Mouse (Mus musculus) urinary bladder, postnatal 4 days (tissue): Measurements from ENCODE around the gene Nat8f6.
A peak's percentile ranks its signal among the peaks of the same experiment; 100 is the strongest.
"Not testable (repeated sequence)": the region's sequence is repeated elsewhere in the genome, so short reads cannot be mapped to it uniquely, and the experiment has no call there.

Source experiments
- DNase-seq, 2 experiments: peaks; one replicate each; pipeline ENCODE4 v3.0.0; 2021 to 2022; ENCODE audit warnings: low spot score in 2 of 2

Gene Nat8f6

DNA sequence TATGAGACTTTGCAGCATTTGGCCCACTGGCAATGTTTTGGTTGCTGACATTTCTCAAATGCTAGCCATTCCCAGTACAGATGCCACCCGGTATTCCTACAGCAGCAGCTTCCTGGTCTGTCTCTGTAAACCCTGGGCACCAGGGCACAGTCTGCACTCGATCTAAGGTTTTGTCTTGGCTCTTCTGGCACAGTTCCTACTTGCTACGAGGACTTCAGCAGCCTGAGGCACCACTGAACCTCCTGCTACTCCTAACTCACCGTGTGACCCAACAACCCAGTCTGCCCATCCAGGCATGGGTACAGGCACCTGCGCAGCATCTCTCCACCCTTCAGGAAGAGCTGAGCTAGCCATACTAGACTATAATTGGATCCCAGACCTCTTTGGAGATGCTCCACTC, 15.3 kb upstream of the Nat8f6 start:
- not testable (repeated sequence) for DNase-seq

DNA sequence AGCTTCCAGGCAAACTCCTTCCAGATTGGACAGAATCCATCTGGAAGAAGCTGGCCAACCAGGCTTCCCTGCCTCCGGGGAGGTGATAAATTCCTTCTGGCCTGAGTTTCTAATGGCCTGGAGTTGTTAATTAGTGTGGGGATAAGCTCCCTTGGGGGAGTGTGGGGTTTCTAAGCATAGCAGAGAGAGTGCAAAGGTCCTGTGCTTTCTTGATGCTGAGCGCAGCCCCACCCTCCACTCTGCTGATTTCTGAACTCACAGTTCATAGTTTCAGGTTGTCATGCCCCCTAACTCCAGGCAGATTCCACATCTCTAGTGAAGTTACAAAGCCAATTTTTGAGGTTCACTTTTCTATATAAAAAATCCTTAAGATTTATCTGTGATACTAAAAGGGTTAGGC, 14.3 kb upstream of the Nat8f6 start:
- not testable (repeated sequence) for DNase-seq

GRCm38 (mm10) chr6:85834504-85835100, 13.8 kb upstream of the Nat8f6 start:
- DNase-seq: not testable (repeated sequence)

- DNase-seq: no peak
Observed at GRCm38 (mm10) chr6:85831796-85832321, 11.1 kb upstream of the Nat8f6 start, which contains the start of gene Nat8. Gene Nat8 (minus strand): TSS chr6:85832082.

GRCm38 (mm10) chr6:85829462-85829861, 8.7 kb upstream of the Nat8f6 start:
- no peak for DNase-seq

- DNase-seq: no peak
Observed at GRCm38 (mm10) chr6:85825886-85826285, 5.1 kb upstream of the Nat8f6 start.

DNA sequence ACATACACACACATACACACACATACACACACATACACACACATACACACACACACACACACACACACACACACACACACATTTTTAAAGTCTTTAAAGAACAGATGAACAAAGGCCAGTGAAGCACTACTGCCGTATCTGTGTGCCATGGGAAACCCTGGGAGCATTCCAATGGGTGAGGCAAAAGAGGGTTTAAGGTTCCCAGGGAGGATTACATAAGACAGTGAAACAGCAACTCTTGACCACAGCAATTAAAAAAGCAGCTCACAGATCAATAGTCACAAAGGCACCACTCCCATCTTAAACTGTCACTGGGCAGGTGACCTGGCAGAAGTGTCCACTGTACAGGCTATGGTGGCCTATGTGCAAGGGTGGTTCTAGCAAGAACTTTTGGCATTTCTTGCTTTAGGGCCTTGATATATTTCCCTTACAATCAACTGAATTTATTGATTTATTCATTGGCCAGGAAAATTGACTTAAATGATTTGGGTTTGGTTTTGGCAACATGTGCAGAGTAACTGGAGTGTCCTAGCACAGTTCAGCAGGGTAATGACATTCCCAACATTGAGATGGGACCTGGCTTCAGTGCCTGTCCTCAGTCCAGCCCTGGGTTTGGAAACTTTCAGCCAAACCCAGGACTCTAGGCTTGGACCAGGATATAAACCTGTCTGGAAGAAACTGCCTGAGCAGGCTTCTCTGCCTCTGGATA, 2.8 kb upstream of the Nat8f6 start:
- no peak for DNase-seq

DNA sequence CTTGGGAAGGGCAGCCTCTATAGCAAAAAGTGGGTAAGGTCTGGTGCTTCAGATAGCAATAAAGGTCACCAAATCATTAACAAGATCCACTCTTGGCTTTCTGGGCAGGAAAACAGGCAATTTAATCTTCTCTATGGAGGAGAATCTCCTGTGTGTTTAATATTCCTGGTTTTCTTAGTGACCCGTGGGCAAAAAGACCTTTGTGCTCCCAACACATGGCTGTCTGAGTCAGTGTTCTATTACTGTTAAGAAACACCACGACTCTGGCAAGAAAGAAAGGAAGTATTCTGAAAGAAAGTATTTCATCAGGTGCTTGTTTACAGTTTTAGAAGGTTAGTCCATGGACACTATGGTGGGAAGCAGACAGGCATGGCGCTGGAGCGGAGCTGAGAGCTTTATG, 1.5 kb upstream of the Nat8f6 start:
- no peak for DNase-seq

- DNase-seq: no peak
Observed at GRCm38 (mm10) chr6:85818338-85818737, 2.4 kb downstream of the Nat8f6 start.

DNA sequence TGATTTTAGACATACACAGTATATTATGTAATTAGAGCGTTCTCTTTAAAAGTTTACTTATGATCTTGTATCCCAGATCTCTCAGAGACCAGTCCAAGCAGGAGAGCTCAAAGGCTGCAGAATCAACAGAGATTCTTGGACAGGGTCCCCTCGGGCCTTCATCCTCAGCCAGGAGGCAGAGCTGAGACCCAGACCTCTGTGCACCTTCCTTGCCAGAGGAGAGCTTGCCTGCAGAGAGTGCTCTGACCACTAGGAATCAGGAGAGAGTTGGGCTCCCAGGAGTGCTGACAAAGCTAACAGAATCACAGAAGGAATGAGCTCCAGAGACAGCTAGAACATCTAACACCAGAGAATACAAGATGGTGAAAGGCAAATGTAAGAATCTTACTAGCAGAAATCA, 7.4 kb downstream of the Nat8f6 start:
- no peak for DNase-seq

GRCm38 (mm10) chr6:85810942-85811537, 9.7 kb downstream of the Nat8f6 start:
- DNase-seq: not testable (repeated sequence)

DNA sequence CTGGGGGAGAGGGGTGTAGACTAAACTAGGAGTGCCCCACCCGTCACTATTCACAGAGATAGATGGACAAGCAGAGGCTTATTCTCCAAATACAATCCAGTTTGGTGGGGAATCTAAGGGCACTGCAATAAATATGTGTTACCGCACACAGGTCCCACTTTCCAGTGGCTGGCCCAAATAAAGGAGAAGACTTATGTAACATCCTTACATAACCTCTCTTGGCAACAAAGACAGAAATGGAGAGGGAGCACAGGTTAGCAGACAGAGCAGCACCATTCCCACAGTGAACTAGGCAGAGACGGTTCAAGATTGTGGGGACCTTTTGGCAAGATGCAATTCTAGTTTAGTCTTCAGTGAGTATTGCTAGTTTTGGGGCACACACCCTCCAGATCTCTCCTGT, 10.2 kb downstream of the Nat8f6 start:
- not testable (repeated sequence) for DNase-seq

GRCm38 (mm10) chr6:85809784-85810183, 11.0 kb downstream of the Nat8f6 start:
- DNase-seq: not testable (repeated sequence)

DNA sequence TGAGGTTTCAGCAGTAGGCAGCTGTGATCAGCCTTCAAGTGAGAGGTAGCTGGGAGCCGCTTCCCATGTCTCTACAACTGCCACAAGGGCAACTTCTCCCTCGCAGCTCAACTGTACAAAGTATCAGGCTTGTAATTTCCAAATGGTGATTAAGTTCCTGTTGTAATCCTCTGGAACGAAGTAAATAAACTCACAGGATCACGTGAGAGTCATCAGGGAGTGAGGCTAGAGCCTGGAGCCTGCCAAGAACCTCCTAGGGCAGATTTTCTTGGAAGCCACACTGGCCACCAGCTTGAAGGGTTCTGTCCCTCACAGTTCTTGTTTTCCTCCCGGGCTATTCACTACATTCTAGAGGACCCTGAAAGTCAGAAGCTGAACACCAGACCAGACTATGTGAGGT, 17.6 kb downstream of the Nat8f6 start:
- DNase-seq: not testable (repeated sequence)

- peak in 1 of 2 experiments; percentile 59 for DNase-seq
Observed at GRCm38 (mm10) chr6:85765532-85765931, 55.2 kb downstream of the Nat8f6 start, which contains the start of gene Nat8f3. Gene Nat8f3 (minus strand): TSS chr6:85765754.

DNA sequence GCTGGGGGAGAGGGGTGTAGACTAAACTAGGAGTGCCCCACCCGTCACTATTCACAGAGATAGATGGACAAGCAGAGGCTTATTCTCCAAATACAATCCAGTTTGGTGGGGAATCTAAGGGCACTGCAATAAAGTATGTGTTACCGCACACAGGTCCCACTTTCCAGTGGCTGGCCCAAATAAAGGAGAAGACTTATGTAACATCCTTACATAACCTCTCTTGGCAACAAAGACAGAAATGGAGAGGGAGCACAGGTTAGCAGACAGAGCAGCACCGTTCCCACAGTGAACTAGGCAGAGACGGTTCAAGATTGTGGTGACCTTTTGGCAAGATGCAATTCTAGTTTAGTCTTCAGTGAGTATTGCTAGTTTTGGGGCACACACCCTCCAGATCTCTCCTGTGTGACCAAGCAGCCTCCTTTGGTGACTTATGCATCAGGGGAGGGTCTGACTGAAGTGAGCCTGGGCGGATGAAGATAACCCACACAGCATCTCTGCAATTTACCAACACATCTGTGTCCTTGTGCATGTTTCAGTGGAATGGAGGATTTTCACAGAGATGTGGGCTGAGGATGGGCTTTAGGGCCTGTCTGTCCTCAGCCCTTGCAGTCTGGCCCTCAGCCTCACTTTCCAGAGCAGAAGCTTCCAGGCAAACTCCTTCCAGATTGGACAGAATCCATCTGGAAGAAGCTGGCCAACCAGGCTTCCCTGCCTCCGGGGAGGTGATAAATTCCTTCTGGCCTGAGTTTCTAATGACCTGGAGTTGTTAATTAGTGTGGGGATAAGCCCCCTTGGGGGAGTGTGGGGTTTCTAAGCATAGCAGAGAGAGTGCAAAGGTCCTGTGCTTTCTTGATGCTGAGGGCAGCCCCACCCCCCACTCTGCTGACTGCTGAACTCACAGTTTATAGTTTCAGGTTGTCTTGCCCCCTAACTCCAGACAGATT, 57.4 kb downstream of the Nat8f6 start:
- DNase-seq: not testable (repeated sequence)

- not testable (repeated sequence) for DNase-seq
Observed at GRCm38 (mm10) chr6:85762678-85763077, 58.1 kb downstream of the Nat8f6 start.
